Mouse (Mus musculus): ENCODE data around the gene Dusp22.

Dusp22 gene

GRCm38 (mm10) chr13:30757264-30757900 is 97.6 kb downstream of the Dusp22 start:
- ChIA-PET CTCF (no interaction called here), POLR2A (no interaction called here)

- POLR2A ChIA-PET = no interaction called here
These were observed 99.1 kb downstream of the Dusp22 start for GRCm38 (mm10) chr13:30758789-30759381.

DNA sequence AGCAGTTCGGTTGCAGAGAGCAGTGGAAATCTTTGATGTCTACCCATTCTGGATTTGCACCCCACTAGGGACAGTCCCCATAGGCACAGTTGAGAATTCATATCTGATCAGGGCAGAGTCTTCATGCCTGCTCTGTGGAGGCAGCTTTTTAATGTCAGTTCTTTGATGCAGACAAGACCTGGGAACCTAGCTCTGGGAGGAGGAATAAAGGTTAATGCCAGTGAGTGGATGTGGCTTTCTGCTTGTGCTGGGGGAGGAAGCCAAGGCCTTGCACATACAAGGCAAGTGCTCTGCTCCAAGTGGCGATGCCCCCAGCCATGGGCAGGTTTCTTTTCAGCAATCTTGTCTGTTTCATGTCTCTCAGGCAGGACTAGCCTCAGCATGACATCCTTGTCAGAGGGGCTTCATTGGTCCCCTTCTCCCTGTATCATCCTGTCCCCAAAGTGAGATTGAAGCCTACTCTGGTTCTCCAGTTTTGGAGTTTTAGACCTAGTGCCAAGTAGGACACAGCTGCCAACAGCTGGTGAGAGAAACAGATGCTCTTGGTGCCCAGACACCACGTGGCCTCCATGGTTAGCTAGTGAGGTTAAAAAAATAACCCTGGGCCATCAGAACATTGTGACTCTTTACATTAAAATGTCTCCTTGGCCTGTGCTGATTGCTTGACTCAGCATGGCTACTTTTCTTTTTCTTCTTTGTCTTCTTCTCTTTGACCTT is 100.7 kb downstream of the Dusp22 start:
- POLR2A ChIA-PET = interaction anchor here in 1 of 4 experiments (1.2 kb wide), 1 partner anchor 11 kb away, joined by 3 read pairs; no protein-coding TSS in a partner anchor

More at GRCm38 (mm10) chr13:30758789-30759381, 99.1 kb downstream of the Dusp22 start:
- CTCF ChIA-PET = no interaction called here

More for the DNA sequence above, 100.7 kb downstream of the Dusp22 start:
- CTCF ChIA-PET = interaction anchor here in 1 of 4 experiments (0.7 kb wide), 1 partner anchor 1263 kb away, joined by 3 read pairs; no protein-coding TSS in a partner anchor

Measured in embryonic stem cell, embryonic (primary cell).